10 mouse cellular contexts compared by ENCODE assay signal in the genomic region with DNA sequence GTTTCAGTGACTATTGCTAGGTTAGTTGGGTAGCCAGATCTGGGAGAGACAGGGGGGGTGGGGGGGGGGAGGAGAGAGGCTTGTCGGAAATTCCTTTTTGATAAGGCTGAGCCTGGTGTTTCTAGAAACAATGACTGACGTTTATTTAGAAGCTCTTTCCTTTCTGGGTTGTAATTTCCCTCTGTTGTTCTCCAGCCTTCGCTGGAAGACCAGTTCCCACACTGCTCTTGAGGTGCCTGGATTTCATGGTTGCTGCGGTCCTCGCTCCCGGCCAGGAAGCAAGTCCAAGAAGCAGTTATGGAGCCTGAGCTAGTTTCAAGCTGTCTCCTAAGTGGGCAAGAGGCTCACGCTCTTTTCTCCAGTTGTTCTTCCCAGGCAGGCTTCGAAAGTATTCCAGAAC. TPM values are rescaled to one million over a fixed set of nuclear protein-coding genes. Genes with fewer than 3 reads are reported as not detected.
A peak's percentile ranks its signal among the peaks of the same experiment; 100 is the strongest.
DNase-seq lines count a peak whose midpoint lies in the region; ATAC-seq lines count a peak whose summit lies in the region.
"Had no signal": no experiment of that assay in that cellular context is flagged by ENCODE, and none has a peak within 500 bp of the region (broad histone marks: within the 10 kb centered on the region; RNA-seq: fewer than 3 reads in every experiment).

No protein-coding gene starts in this region.

- H3K27me3 ChIP-seq in forebrain, embryonic 11.5 days (ENCODE audit: control insufficient read depth, insufficient read depth, low read length): peaks cover 6% of the 10 kb centered on the region
- peaks cover 11% of the 10 kb centered on the region for H3K27me3 ChIP-seq in forebrain, embryonic 16.5 days (replicated peaks; ENCODE audit: control insufficient read depth, insufficient read depth, low read length)
- peaks cover 22% of the 10 kb centered on the region; the same call in 1 of the 2 replicates for H3K27me3 ChIP-seq in forebrain, embryonic 12.5 days
- H3K27me3 ChIP-seq in intestine, embryonic 16.5 days (replicated peaks; ENCODE audit: control insufficient read depth, insufficient read depth, low read length): peaks cover 30% of the 10 kb centered on the region

- ATAC-seq in forebrain, embryonic 11.5 days (replicated peaks; ENCODE audit: low FRiP score): no peak
- ATAC-seq in forebrain, embryonic 16.5 days: no peak
- ATAC-seq in forebrain, embryonic 12.5 days (ENCODE audit: low FRiP score): no peak
- no peak for ATAC-seq in intestine, embryonic 16.5 days

- H3K27ac ChIP-seq in forebrain, embryonic 11.5 days (ENCODE audit: low read depth, low read length): no peak overlapping the region
- no peak overlapping the region for H3K27ac ChIP-seq in forebrain, embryonic 16.5 days (ENCODE audit: low read length)
- peak overlapping the region; percentile 54; the same call in 1 of the 2 replicates for H3K27ac ChIP-seq in forebrain, embryonic 12.5 days
- 0 out of 2 replicates have a peak overlapping the region, but pooled peaks have one; percentile 27 for H3K27ac ChIP-seq in intestine, embryonic 16.5 days (ENCODE audit: low read length)

- WGBS in forebrain, embryonic 11.5 days: 43% methylated on average over 8 of the region's 8 CpGs
- 56% methylated on average over 8 of the region's 8 CpGs for WGBS in forebrain, embryonic 16.5 days
- 48% methylated on average over 8 of the region's 8 CpGs for WGBS in forebrain, embryonic 12.5 days
- WGBS in intestine, embryonic 16.5 days: 53% methylated on average over 8 of the region's 8 CpGs

- H3K9ac ChIP-seq in forebrain, embryonic 11.5 days (ENCODE audit: low read length): peak overlapping the region; percentile 43; the same call in 1 of the 2 replicates
- H3K9ac ChIP-seq in forebrain, embryonic 16.5 days (replicated peaks; ENCODE audit: low read depth, low read length): no peak overlapping the region
- no peak overlapping the region for H3K9ac ChIP-seq in forebrain, embryonic 12.5 days
- H3K9ac ChIP-seq in intestine, embryonic 16.5 days (ENCODE audit: low read depth, low read length): no peak overlapping the region

- H3K4me2 ChIP-seq in forebrain, embryonic 11.5 days (ENCODE audit: low read depth, low read length, severe bottlenecking): peak overlapping the region; percentile 89; the same call in 1 of the 2 replicates
- no peak overlapping the region for H3K4me2 ChIP-seq in forebrain, embryonic 16.5 days (ENCODE audit: low read length)
- H3K4me2 ChIP-seq in forebrain, embryonic 12.5 days: peak overlapping the region; percentile 91
- H3K4me2 ChIP-seq in intestine, embryonic 16.5 days (ENCODE audit: low read depth, low read length): no peak overlapping the region

- H3K4me3 ChIP-seq in forebrain, embryonic 11.5 days (ENCODE audit: low read depth, low read length): peak overlapping the region; percentile 67
- H3K4me3 ChIP-seq in forebrain, embryonic 16.5 days (replicated peaks; ENCODE audit: low read length): no peak overlapping the region
- H3K4me3 ChIP-seq in forebrain, embryonic 12.5 days (replicated peaks): peak overlapping the region; percentile 67; the same call in 1 of the 2 replicates
- H3K4me3 ChIP-seq in intestine, embryonic 16.5 days (ENCODE audit: low read length): no peak overlapping the region

- H3K36me3 ChIP-seq in forebrain, embryonic 11.5 days (ENCODE audit: control insufficient read depth, insufficient read depth, low read length): no peaks in the 10 kb centered on the region
- no peaks in the 10 kb centered on the region for H3K36me3 ChIP-seq in forebrain, embryonic 16.5 days (ENCODE audit: control insufficient read depth, insufficient read depth)
- no peaks in the 10 kb centered on the region for H3K36me3 ChIP-seq in forebrain, embryonic 12.5 days (replicated peaks)
- no peaks in the 10 kb centered on the region for H3K36me3 ChIP-seq in intestine, embryonic 16.5 days (ENCODE audit: control insufficient read depth, insufficient read depth, low read length)

- no peaks in the 10 kb centered on the region; the same call in 1 of the 2 replicates for H3K9me3 ChIP-seq in forebrain, embryonic 11.5 days (ENCODE audit: control insufficient read depth, low read length)
- H3K9me3 ChIP-seq in forebrain, embryonic 16.5 days (ENCODE audit: control insufficient read depth, low read length): no peaks in the 10 kb centered on the region
- peaks cover 9% of the 10 kb centered on the region; the same call in 1 of the 2 replicates for H3K9me3 ChIP-seq in forebrain, embryonic 12.5 days
- no peaks in the 10 kb centered on the region for H3K9me3 ChIP-seq in intestine, embryonic 16.5 days (ENCODE audit: control insufficient read depth, low read length)

- peaks cover 19% of the 10 kb centered on the region for H3K4me1 ChIP-seq in forebrain, embryonic 11.5 days (replicated peaks; ENCODE audit: control insufficient read depth, insufficient read depth, low read length)
- H3K4me1 ChIP-seq in forebrain, embryonic 16.5 days (replicated peaks; ENCODE audit: control insufficient read depth, insufficient read depth, low read length): peaks cover 30% of the 10 kb centered on the region
- H3K4me1 ChIP-seq in forebrain, embryonic 12.5 days: peaks cover 49% of the 10 kb centered on the region
- H3K4me1 ChIP-seq in intestine, embryonic 16.5 days (ENCODE audit: control insufficient read depth, insufficient read depth, low read length): peaks cover 22% of the 10 kb centered on the region

- no peak for DNase-seq in forebrain, embryonic 11.5 days (ENCODE audit: low spot score)
- peak; percentile 34 to 43 for DNase-seq in lung, postnatal 4 days
- DNase-seq in left cerebral cortex, adult 8-10 months (ENCODE audit: low spot score in 2 of 2): no peak
- DNase-seq in adrenal gland, adult 2 months: no peak
- no peak for DNase-seq in cerebellum, adult 9-10 months
- DNase-seq: cerebellum, adult 11-12 months; gastrocnemius, postnatal 25 days had no signal

RNA-seq across cellular contexts. Expression of a gene that starts 1.0 kb away (rescaled TPM):
- polyA plus RNA-seq in forebrain, embryonic 11.5 days (2014; fragmentation: Nextera tagmentation; extraction: Ambion mirVana): 35.0 and 35.5 TPM in 2 replicates
- polyA plus RNA-seq in forebrain, embryonic 16.5 days (2015; fragmentation: Nextera tagmentation; extraction: Ambion mirVana): 17.6 and 22.9 TPM in 2 replicates
- 27.2 and 31.6 TPM in 2 replicates for polyA plus RNA-seq in forebrain, embryonic 12.5 days (2016; fragmentation: Nextera tagmentation; extraction: Ambion mirVana)
- polyA plus RNA-seq in intestine, embryonic 16.5 days (2015; fragmentation: Nextera tagmentation; extraction: Ambion mirVana): 5.6 and 5.7 TPM in 2 replicates
- total RNA-seq in left cerebral cortex, adult 8-10 months (2022): 10 to 100 TPM; 28.8 to 37.3 (median 34.1) TPM
- total RNA-seq in adrenal gland, adult 2 months (2021): 1 to 10 TPM; 4.0 to 7.4 TPM
- 8.0 and 32.8 TPM in 2 replicates for polyA plus RNA-seq in adrenal gland, adult 2 months (2012; rRNA removed)

Comparison
In these comparisons a context has a peak if more than half of its experiments do, and no peak if none do; other contexts are left out.
1. H3K27ac ChIP-seq: peak in forebrain, embryonic 12.5 days (single experiment) and intestine, embryonic 16.5 days (single experiment); none in forebrain, embryonic 11.5 days (single experiment) and forebrain, embryonic 16.5 days (single experiment).
2. H3K4me2 ChIP-seq: peak in forebrain, embryonic 11.5 days (single experiment) and forebrain, embryonic 12.5 days (single experiment); none in forebrain, embryonic 16.5 days (single experiment) and intestine, embryonic 16.5 days (single experiment).
3. H3K4me3 ChIP-seq: peak in forebrain, embryonic 11.5 days (single experiment) and forebrain, embryonic 12.5 days (single experiment); none in forebrain, embryonic 16.5 days (single experiment) and intestine, embryonic 16.5 days (single experiment).
4. DNase-seq: peak in lung, postnatal 4 days (2 of 2); none in forebrain, embryonic 11.5 days (single experiment), left cerebral cortex, adult 8-10 months (0 of 2), adrenal gland, adult 2 months (single experiment) and cerebellum, adult 9-10 months (single experiment).